Mouse (Mus musculus): ENCODE measurements around the gene Fbxw11. TPM values are rescaled to one million over a fixed set of nuclear protein-coding genes. Genes with fewer than 3 reads are reported as not detected.

Fbxw11 gene
- 122 and 132 TPM in 2 replicates for polyA plus RNA-seq (2012; rRNA removed)

- WGBS, result under 1% methylated on average over 60 of the region's 64 CpGs
These were observed at the start of gene Fbxw11 for GRCm38 (mm10) chr11:32642249-32642876. TSS of gene Fbxw11 (plus strand) at chr11:32642724.

DNA sequence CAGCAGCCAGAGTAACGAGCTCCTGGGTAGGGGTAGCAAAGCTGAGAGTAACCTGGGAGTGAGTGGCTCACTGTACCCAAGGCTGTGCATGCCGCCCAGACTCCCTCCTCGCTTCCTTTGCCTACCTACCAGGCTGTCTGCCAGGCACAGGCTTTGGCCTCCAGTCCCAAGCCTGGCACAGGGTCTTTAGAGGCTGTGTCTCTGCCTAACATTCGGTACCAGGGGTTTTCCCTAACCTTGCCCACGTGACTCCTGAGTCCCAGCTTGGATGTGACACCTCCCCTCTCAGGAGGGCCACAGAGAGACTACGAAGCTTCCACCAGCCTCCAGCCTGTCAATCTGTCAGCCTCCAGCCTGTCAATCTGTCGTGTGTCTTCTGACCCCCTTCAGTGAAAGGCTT is 49.4 kb upstream of the Fbxw11 start:
- no peaks in the 10 kb centered on the region for H3K27me3 ChIP-seq (ENCODE audit: control insufficient read depth, insufficient read depth, low read length)
- TF ChIP-seq CTCF (IDR thresholded peaks at IDR 0.05; ENCODE audit: borderline replicate concordance, insufficient read depth, low read depth, low read length) (no peak), POLR2A (IDR thresholded peaks at IDR 0.05; ENCODE audit: borderline replicate concordance, insufficient read depth, low read length) (no peak)
- peaks cover 51% of the 10 kb centered on the region for H3K4me1 ChIP-seq (ENCODE audit: control insufficient read depth, insufficient read depth, low read length)
- peak overlapping the region; percentile 97 for H3K27ac ChIP-seq (ENCODE audit: insufficient read depth, low read length)
- no peak overlapping the region for H3K4me3 ChIP-seq (replicated peaks; ENCODE audit: insufficient read depth, low read depth, low read length)
- WGBS, result 17% methylated on average over 7 of the region's 7 CpGs
- DNase-seq, result peak; percentile 61 to 63

More at GRCm38 (mm10) chr11:32642249-32642876, at the start of gene Fbxw11:
- TF ChIP-seq CTCF (IDR thresholded peaks at IDR 0.05; ENCODE audit: borderline replicate concordance, insufficient read depth, low read depth, low read length) (no peak), POLR2A (IDR thresholded peaks at IDR 0.05; ENCODE audit: borderline replicate concordance, insufficient read depth, low read length) (peak; percentile 97)
- Histone ChIP-seq H3K4me1 (ENCODE audit: control insufficient read depth, insufficient read depth, low read length) (peaks cover 14% of the 10 kb centered on the region; the same call in 1 of the 2 replicates), H3K27ac (ENCODE audit: insufficient read depth, low read length) (peak within 1 kb of the TSS; percentile 78), H3K27me3 (ENCODE audit: control insufficient read depth, insufficient read depth, low read length) (no peaks in the 10 kb centered on the region), H3K4me3 (replicated peaks; ENCODE audit: insufficient read depth, low read depth, low read length) (peak within 1 kb of the TSS; percentile 63)
- DNase-seq, result peak; percentile 97 to 99

GRCm38 (mm10) chr11:32594122-32594521 is 48.4 kb upstream of the Fbxw11 start:
- DNase-seq, result no peak
- TF ChIP-seq CTCF (IDR thresholded peaks at IDR 0.05; ENCODE audit: borderline replicate concordance, insufficient read depth, low read depth, low read length), result peak; percentile 46; the same call in 1 of the 2 replicates
- TF ChIP-seq POLR2A (IDR thresholded peaks at IDR 0.05; ENCODE audit: borderline replicate concordance, insufficient read depth, low read length), result no peak
- WGBS, result 92% methylated on average over 4 of the region's 4 CpGs
- Histone ChIP-seq H3K27me3 (ENCODE audit: control insufficient read depth, insufficient read depth, low read length) (no peaks in the 10 kb centered on the region), H3K4me3 (replicated peaks; ENCODE audit: insufficient read depth, low read depth, low read length) (no peak overlapping the region), H3K4me1 (ENCODE audit: control insufficient read depth, insufficient read depth, low read length) (peaks cover 53% of the 10 kb centered on the region), H3K27ac (ENCODE audit: insufficient read depth, low read length) (peak overlapping the region; percentile 67)

DNA sequence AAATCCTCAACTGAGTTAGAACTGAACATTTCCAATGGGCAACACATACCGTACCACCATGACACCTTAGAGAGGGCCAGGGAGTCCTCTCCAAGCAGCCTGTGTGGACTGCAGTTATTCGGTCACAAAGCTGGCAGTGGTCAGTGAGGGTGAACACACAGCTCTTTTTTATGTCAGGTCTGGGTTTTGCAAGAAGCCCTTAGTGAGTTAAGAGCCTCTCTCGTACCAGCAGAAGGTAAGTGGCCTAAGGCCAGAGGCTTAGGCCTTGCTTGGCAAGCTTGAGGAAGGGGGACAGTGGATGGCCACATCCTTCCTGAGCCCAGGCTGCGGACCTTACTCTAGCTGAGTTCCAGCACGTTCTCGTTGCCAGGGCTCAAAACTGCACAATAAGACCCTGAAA is 42.2 kb upstream of the Fbxw11 start:
- no peak for TF ChIP-seq POLR2A (IDR thresholded peaks at IDR 0.05; ENCODE audit: borderline replicate concordance, insufficient read depth, low read length)
- no peak for TF ChIP-seq CTCF (IDR thresholded peaks at IDR 0.05; ENCODE audit: borderline replicate concordance, insufficient read depth, low read depth, low read length)
- Histone ChIP-seq H3K4me1 (ENCODE audit: control insufficient read depth, insufficient read depth, low read length) (peaks cover 44% of the 10 kb centered on the region), H3K27me3 (ENCODE audit: control insufficient read depth, insufficient read depth, low read length) (no peaks in the 10 kb centered on the region), H3K4me3 (replicated peaks; ENCODE audit: insufficient read depth, low read depth, low read length) (no peak overlapping the region), H3K27ac (ENCODE audit: insufficient read depth, low read length) (no peak overlapping the region; the same call in 1 of the 2 replicates)
- DNase-seq, result no peak
- 76% methylated on average over 6 of the region's 6 CpGs for WGBS

GRCm38 (mm10) chr11:32601528-32602323 is 40.8 kb upstream of the Fbxw11 start:
- H3K27me3 ChIP-seq (ENCODE audit: control insufficient read depth, insufficient read depth, low read length), result no peaks in the 10 kb centered on the region
- TF ChIP-seq POLR2A (IDR thresholded peaks at IDR 0.05; ENCODE audit: borderline replicate concordance, insufficient read depth, low read length) (no peak), CTCF (IDR thresholded peaks at IDR 0.05; ENCODE audit: borderline replicate concordance, insufficient read depth, low read depth, low read length) (no peak)
- peak; percentile 46 to 53 for DNase-seq
- WGBS, result 39% methylated on average over 12 of the region's 12 CpGs
- H3K4me3 ChIP-seq (replicated peaks; ENCODE audit: insufficient read depth, low read depth, low read length), result no peak overlapping the region
- peaks cover 53% of the 10 kb centered on the region for H3K4me1 ChIP-seq (ENCODE audit: control insufficient read depth, insufficient read depth, low read length)
- H3K27ac ChIP-seq (ENCODE audit: insufficient read depth, low read length), result peak overlapping the region; percentile 51

GRCm38 (mm10) chr11:32604663-32605062 is 37.9 kb upstream of the Fbxw11 start:
- TF ChIP-seq POLR2A (IDR thresholded peaks at IDR 0.05; ENCODE audit: borderline replicate concordance, insufficient read depth, low read length) (no peak), CTCF (IDR thresholded peaks at IDR 0.05; ENCODE audit: borderline replicate concordance, insufficient read depth, low read depth, low read length) (no peak)
- Histone ChIP-seq H3K4me1 (ENCODE audit: control insufficient read depth, insufficient read depth, low read length) (peaks cover 35% of the 10 kb centered on the region), H3K4me3 (replicated peaks; ENCODE audit: insufficient read depth, low read depth, low read length) (no peak overlapping the region), H3K27ac (ENCODE audit: insufficient read depth, low read length) (peak overlapping the region; percentile 81), H3K27me3 (ENCODE audit: control insufficient read depth, insufficient read depth, low read length) (no peaks in the 10 kb centered on the region)
- peak in 1 of 2 experiments; percentile 38 for DNase-seq
- 33% methylated on average over 4 of the region's 4 CpGs for WGBS

- WGBS, result 23% methylated on average over 7 of the region's 7 CpGs
- peak overlapping the region; percentile 81 for H3K27ac ChIP-seq (ENCODE audit: insufficient read depth, low read length)
These were observed 37.2 kb upstream of the Fbxw11 start for GRCm38 (mm10) chr11:32605131-32605860.

More at GRCm38 (mm10) chr11:32605131-32605860, 37.2 kb upstream of the Fbxw11 start:
- no peaks in the 10 kb centered on the region for H3K27me3 ChIP-seq (ENCODE audit: control insufficient read depth, insufficient read depth, low read length)
- no peak overlapping the region for H3K4me3 ChIP-seq (replicated peaks; ENCODE audit: insufficient read depth, low read depth, low read length)
- TF ChIP-seq CTCF (IDR thresholded peaks at IDR 0.05; ENCODE audit: borderline replicate concordance, insufficient read depth, low read depth, low read length) (no peak), POLR2A (IDR thresholded peaks at IDR 0.05; ENCODE audit: borderline replicate concordance, insufficient read depth, low read length) (no peak)
- DNase-seq, result peak; percentile 61 to 73
- peaks cover 35% of the 10 kb centered on the region for H3K4me1 ChIP-seq (ENCODE audit: control insufficient read depth, insufficient read depth, low read length)

All from cerebellum, adult 2 months (tissue).